In genomic region chr1:81746013-81746412, GRCm38 (mm10) we compare ENCODE assay signal across 14 mouse cellular contexts.
"Had no signal": no experiment of that assay in that cellular context is flagged by ENCODE, and none has a peak within 500 bp of the region (broad histone marks: within the 10 kb centered on the region; RNA-seq: fewer than 3 reads in every experiment).

No protein-coding gene starts in this region.

- H3K27me3 ChIP-seq: liver, embryonic 13.5 days; lung, embryonic 15.5 days; megakaryocyte, embryonic 14.5 days; neural tube, embryonic 15.5 days had no signal

- ATAC-seq: liver, postnatal 0 days; midbrain, embryonic 16.5 days had no signal

- H3K9ac ChIP-seq: liver, embryonic 13.5 days; liver, postnatal 0 days; lung, embryonic 15.5 days; neural tube, embryonic 15.5 days had no signal

- H3K4me3 ChIP-seq: left cerebral cortex, adult 2 months; liver, embryonic 13.5 days; lung, embryonic 15.5 days; megakaryocyte, embryonic 14.5 days; neural tube, embryonic 15.5 days had no signal

- H3K4me2 ChIP-seq: liver, embryonic 13.5 days; lung, embryonic 15.5 days; midbrain, embryonic 11.5 days; neural tube, embryonic 15.5 days had no signal

- H3K36me3 ChIP-seq: liver, embryonic 13.5 days; lung, embryonic 15.5 days; neural tube, embryonic 15.5 days had no signal

- DNase-seq: liver; liver, embryonic 13.5 days; liver, postnatal 0 days; lung, postnatal 14 days; right cerebral cortex, adult 18-20 months; right cerebral cortex, postnatal 25 days; thymus, postnatal 36 days had no signal

- H3K4me1 ChIP-seq: liver, embryonic 13.5 days; megakaryocyte, embryonic 14.5 days had no signal

- H3K9me3 ChIP-seq: liver, embryonic 13.5 days; lung, embryonic 15.5 days; neural tube, embryonic 15.5 days had no signal

- H3K27ac ChIP-seq: left cerebral cortex, adult 2 months; liver, embryonic 13.5 days; macrophage; neural tube, embryonic 15.5 days had no signal
